Mouse (Mus musculus) E14TG2a.4 (cell line): ENCODE measurements around the gene Ttc7b.

Source experiments
- CTCF ChIP-seq: conservative IDR thresholded peaks from 2 replicates; pipeline ENCODE4 v1.5.1; 2014; ENCODE audit warnings: low read length
- NANOG ChIP-seq: IDR thresholded peaks from 2 replicates; pipeline ENCODE4 v1.6.1; 2014; ENCODE audit warnings: borderline replicate concordance, low read length, mixed read lengths
- POU5F1 ChIP-seq: IDR thresholded peaks from 2 replicates; pipeline ENCODE4 v1.6.1; 2014; ENCODE audit warnings: low read length, borderline replicate concordance

GRCm38 (mm10) chr12:100428183-100428582 is 92.4 kb downstream of the Ttc7b start:
- TF ChIP-seq CTCF: no peak
- TF ChIP-seq POU5F1: no peak
- TF ChIP-seq NANOG: no peak
